Mouse (Mus musculus): Measurements from ENCODE around the gene Gm11115. TPM values are rescaled to one million over a fixed set of nuclear protein-coding genes. Genes with fewer than 3 reads are reported as not detected.

Gm11115 gene
- not detected for total RNA-seq (2022)

DNA sequence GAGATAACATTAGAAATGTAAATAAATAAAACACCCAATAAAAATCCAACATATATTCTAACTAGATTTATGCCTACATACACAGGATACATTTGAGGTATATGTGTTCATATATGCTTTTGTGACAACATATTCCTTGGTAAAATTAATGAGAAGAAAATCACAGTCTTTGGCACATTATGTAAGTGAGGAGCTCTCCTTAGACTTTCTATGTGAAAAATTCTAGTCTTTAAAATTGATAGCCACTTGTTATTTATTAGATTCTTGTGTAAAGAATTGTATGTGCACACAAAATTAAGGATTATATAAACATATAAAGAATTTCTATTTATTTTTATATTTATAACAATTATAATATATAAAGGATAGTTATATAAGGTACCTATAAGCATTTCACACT, at the start of gene Gm11115:
Gene Gm11115, minus strand, starts transcription at position 101 of the 400 bp plus-strand sequence.
- no peak for DNase-seq (ENCODE audit: low spot score in 2 of 2)

DNA sequence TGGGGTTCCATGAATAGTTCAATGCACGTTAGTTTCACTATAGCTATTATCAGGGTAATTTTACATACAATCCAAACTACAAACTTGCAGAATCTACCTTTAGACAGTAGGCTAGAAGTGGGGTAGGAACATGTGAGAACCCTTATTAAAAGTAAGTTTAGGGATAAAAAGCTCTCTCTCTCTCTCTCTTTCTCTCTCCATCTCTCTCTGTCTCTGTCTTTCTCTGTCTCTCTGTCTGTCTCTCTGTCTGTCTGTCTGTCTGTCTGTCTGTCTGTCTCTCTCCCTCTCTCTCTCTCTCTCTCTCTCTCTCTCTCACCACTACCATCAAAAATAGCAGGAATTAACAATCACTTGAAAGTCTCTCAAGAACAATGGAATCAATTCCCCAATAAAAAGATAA, 42.5 kb downstream of the Gm11115 start, which contains the start of gene Gm11116:
Gene Gm11116, minus strand, starts transcription at position 101 of the 400 bp plus-strand sequence.
- DNase-seq (ENCODE audit: low spot score in 2 of 2) = no peak

Other genes with a start within 250 kb of the Gm11115 start
- not detected for gene Csn3, start 228.5 kb downstream of the Gm11115 start, total RNA-seq (2022)
- gene 2310003L06Rik, start 184.6 kb downstream of the Gm11115 start, total RNA-seq (2022) = not detected
- gene Gm28434, start 184.6 kb downstream of the Gm11115 start, total RNA-seq (2022) = not detected
- gene Cabs1, start 174.7 kb downstream of the Gm11115 start, total RNA-seq (2022) = not detected
- not detected for gene Smr3a, start 151.6 kb downstream of the Gm11115 start, total RNA-seq (2022)
- not detected for gene Smr2, start 67.5 kb downstream of the Gm11115 start, total RNA-seq (2022)
- not detected for gene Gm11116, start 42.6 kb downstream of the Gm11115 start, total RNA-seq (2022)
- not detected for gene Gm7714, start 114.8 kb upstream of the Gm11115 start, total RNA-seq (2022)
- gene Prol1, start 163.2 kb upstream of the Gm11115 start, total RNA-seq (2022) = not detected
- gene Amtn, start 222.0 kb upstream of the Gm11115 start, total RNA-seq (2022) = not detected